Mouse (Mus musculus) adrenal gland, adult 10 weeks (tissue): Measurements from ENCODE around the gene Gm21304. TPM values are rescaled to one million over a fixed set of nuclear protein-coding genes. Genes with fewer than 3 reads are reported as not detected.

ENCODE experiments used
- polyA plus RNA-seq: library from polyadenylated mRNA; stranded (reverse); fragments of 350-450 nt; fragmentation: Illumina TruSeq; extraction: RNeasy Lipid Tissue Mini Kit (QIAGEN cat#74804); gene quantifications from one replicate; pipeline ENCODE4 v1.2.3, GENCODE M21; 2014; ENCODE audit warnings: low read depth, low replicate concordance

The Gm21304 gene
- not detected for polyA plus RNA-seq

DNA sequence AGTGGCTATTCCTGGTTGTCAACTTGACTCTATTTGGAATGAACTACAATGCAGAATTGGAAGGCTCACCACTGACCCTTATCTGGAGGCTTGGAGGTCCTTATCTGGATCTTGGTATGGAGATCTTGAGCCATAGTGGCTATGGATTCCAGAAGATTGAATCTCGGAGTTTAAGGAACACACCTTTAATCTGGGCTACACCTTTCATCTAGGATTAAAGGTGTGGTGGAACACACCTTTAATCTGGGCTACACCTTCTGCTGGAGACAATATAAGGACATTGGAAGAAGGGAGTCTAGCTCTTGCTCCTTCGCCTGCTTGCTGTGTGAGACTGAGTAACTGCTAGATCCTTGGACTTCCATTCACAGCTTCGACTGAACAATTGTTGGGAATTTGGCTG is at the start of gene Gm21304:
Gene Gm21304, plus strand, starts transcription at position 301 of the 400 bp plus-strand sequence.

DNA sequence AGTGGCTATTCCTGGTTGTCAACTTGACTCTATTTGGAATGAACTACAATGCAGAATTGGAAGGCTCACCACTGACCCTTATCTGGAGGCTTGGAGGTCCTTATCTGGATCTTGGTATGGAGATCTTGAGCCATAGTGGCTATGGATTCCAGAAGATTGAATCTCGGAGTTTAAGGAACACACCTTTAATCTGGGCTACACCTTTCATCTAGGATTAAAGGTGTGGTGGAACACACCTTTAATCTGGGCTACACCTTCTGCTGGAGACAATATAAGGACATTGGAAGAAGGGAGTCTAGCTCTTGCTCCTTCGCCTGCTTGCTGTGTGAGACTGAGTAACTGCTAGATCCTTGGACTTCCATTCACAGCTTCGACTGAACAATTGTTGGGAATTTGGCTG is 25.6 kb upstream of the Gm21304 start, which contains the start of gene Gm21293:
Gene Gm21293, plus strand, starts transcription at position 301 of the 400 bp plus-strand sequence.

DNA sequence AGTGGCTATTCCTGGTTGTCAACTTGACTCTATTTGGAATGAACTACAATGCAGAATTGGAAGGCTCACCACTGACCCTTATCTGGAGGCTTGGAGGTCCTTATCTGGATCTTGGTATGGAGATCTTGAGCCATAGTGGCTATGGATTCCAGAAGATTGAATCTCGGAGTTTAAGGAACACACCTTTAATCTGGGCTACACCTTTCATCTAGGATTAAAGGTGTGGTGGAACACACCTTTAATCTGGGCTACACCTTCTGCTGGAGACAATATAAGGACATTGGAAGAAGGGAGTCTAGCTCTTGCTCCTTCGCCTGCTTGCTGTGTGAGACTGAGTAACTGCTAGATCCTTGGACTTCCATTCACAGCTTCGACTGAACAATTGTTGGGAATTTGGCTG is 17.1 kb upstream of the Gm21304 start, which contains the start of gene Gm6763:
Gene Gm6763, plus strand, starts transcription at position 301 of the 400 bp plus-strand sequence.

DNA sequence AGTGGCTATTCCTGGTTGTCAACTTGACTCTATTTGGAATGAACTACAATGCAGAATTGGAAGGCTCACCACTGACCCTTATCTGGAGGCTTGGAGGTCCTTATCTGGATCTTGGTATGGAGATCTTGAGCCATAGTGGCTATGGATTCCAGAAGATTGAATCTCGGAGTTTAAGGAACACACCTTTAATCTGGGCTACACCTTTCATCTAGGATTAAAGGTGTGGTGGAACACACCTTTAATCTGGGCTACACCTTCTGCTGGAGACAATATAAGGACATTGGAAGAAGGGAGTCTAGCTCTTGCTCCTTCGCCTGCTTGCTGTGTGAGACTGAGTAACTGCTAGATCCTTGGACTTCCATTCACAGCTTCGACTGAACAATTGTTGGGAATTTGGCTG is 8.6 kb upstream of the Gm21304 start, which contains the start of gene Gm8764:
Gene Gm8764, plus strand, starts transcription at position 301 of the 400 bp plus-strand sequence.

DNA sequence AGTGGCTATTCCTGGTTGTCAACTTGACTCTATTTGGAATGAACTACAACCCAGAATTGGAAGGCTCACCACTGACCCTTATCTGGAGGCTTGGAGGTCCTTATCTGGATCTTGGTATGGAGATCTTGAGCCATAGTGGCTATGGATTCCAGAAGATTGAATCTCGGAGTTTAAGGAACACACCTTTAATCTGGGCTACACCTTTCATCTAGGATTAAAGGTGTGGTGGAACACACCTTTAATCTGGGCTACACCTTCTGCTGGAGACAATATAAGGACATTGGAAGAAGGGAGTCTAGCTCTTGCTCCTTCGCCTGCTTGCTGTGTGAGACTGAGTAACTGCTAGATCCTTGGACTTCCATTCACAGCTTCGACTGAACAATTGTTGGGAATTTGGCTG is 8.4 kb downstream of the Gm21304 start, which contains the start of gene Gm21312:
Gene Gm21312, plus strand, starts transcription at position 301 of the 400 bp plus-strand sequence.

DNA sequence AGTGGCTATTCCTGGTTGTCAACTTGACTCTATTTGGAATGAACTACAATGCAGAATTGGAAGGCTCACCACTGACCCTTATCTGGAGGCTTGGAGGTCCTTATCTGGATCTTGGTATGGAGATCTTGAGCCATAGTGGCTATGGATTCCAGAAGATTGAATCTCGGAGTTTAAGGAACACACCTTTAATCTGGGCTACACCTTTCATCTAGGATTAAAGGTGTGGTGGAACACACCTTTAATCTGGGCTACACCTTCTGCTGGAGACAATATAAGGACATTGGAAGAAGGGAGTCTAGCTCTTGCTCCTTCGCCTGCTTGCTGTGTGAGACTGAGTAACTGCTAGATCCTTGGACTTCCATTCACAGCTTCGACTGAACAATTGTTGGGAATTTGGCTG is 16.9 kb downstream of the Gm21304 start, which contains the start of gene Gm20765:
Gene Gm20765, plus strand, starts transcription at position 301 of the 400 bp plus-strand sequence.

DNA sequence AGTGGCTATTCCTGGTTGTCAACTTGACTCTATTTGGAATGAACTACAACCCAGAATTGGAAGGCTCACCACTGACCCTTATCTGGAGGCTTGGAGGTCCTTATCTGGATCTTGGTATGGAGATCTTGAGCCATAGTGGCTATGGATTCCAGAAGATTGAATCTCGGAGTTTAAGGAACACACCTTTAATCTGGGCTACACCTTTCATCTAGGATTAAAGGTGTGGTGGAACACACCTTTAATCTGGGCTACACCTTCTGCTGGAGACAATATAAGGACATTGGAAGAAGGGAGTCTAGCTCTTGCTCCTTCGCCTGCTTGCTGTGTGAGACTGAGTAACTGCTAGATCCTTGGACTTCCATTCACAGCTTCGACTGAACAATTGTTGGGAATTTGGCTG is 25.4 kb downstream of the Gm21304 start, which contains the start of gene Gm4340:
Gene Gm4340, plus strand, starts transcription at position 301 of the 400 bp plus-strand sequence.

Other genes starting within 250 kb of the Gm21304 start
- not detected for gene Gm21293, start 25.5 kb upstream of the Gm21304 start, polyA plus RNA-seq
- not detected for gene Gm6763, start 17.0 kb upstream of the Gm21304 start, polyA plus RNA-seq
- gene Gm8764, start 8.5 kb upstream of the Gm21304 start, polyA plus RNA-seq: not detected
- gene Gm21312, start 8.5 kb downstream of the Gm21304 start, polyA plus RNA-seq: not detected
- gene Gm20765, start 17.0 kb downstream of the Gm21304 start, polyA plus RNA-seq: not detected
- not detected for gene Gm4340, start 25.5 kb downstream of the Gm21304 start, polyA plus RNA-seq